Mouse (Mus musculus) lung, postnatal 0 days (tissue): ENCODE measurements at regions not wholly inside any gene's neighbourhood (a gene's known extent, or its start where the extent isn't known, plus 50 kb on each side); places are given as distances from the start of the nearest gene placed in this dataset.

Experiments
- CTCF ChIP-seq: IDR thresholded peaks from 2 replicates; pipeline ENCODE4 v1.5.1; 2016; ENCODE audit warnings: antibody characterized with exemption, mild to moderate bottlenecking
- EP300 ChIP-seq: IDR thresholded peaks from 2 replicates; pipeline ENCODE4 v1.6.1; 2016; ENCODE audit warnings: antibody characterized with exemption, mild to moderate bottlenecking, control low read depth

- TF ChIP-seq EP300 (no peak), CTCF (no peak)
Measured at GRCm38 (mm10) chr2:166448724-166449123, 264.9 kb downstream of the Prex1 start.
